Mouse (Mus musculus) erythroblast, embryonic 14.5 days (primary cell): ENCODE measurements around the gene Hoxb2.

Source experiments
- GATA1 ChIP-seq: IDR thresholded peaks from 2 replicates; pipeline ENCODE4 v1.6.1; 2012; ENCODE audit warnings: low read length, inconsistent platforms, mixed read lengths
- TAL1 ChIP-seq: IDR thresholded peaks from 3 replicates; pipeline ENCODE4 v1.6.1; 2012; ENCODE audit warnings: low read length, inconsistent platforms, mixed read lengths

- TF ChIP-seq TAL1 (no peak), GATA1 (no peak)
Observed at GRCm38 (mm10) chr11:96327750-96328149, 22.6 kb upstream of the Hoxb2 start.
